Mouse (Mus musculus): ENCODE data around the gene Prpsap1. TPM values are rescaled to one million over a fixed set of nuclear protein-coding genes. Genes with fewer than 3 reads are reported as not detected.
"Not testable (repeated sequence)": the region's sequence is repeated elsewhere in the genome, so short reads cannot be mapped to it uniquely, and the experiment has no call there.

Gene Prpsap1
- total RNA-seq, 2 experiments from 2014 or later, result 12.3 to 12.5 TPM

- DNase-seq (ENCODE audit: low spot score), result no peak
Observed at GRCm38 (mm10) chr11:116430723-116431427, 63.1 kb downstream of the Prpsap1 start.

DNA sequence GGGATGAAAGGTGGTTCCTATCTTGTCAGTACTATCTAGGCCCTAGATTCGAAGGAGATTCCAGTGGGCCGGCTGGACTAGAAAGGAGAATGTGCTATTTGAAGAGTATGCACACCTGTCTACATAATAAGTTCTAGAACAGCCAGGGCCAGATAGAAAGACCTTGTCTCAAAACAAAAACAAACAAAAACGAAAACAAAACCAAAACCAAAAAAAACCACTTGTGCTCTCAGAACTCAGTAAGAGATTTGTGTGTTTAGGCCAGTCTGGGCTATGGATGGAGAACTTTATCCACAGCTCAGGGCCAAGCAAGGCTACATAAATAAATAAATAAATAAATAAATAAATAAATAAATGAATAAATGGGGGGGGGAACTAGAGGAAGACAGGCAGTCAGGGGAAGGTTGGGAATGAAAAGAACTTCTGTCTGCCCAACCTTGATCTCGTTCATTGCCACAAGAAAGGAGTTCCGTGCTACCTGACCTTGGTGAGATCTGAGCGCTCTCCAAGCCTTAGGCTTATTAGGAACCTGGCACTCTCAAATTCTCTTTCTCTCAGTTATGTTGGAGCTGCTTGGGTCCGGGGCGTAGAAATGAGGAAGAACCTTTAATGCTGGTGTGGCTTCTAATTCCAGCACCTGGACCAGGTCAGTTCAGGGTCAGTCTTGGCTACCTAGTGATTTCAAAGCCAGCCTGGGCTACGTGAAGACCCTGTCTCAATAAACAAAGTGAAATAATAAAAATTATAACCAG lies 64.0 kb downstream of the Prpsap1 start:
- no peak for DNase-seq (ENCODE audit: low spot score)

DNA sequence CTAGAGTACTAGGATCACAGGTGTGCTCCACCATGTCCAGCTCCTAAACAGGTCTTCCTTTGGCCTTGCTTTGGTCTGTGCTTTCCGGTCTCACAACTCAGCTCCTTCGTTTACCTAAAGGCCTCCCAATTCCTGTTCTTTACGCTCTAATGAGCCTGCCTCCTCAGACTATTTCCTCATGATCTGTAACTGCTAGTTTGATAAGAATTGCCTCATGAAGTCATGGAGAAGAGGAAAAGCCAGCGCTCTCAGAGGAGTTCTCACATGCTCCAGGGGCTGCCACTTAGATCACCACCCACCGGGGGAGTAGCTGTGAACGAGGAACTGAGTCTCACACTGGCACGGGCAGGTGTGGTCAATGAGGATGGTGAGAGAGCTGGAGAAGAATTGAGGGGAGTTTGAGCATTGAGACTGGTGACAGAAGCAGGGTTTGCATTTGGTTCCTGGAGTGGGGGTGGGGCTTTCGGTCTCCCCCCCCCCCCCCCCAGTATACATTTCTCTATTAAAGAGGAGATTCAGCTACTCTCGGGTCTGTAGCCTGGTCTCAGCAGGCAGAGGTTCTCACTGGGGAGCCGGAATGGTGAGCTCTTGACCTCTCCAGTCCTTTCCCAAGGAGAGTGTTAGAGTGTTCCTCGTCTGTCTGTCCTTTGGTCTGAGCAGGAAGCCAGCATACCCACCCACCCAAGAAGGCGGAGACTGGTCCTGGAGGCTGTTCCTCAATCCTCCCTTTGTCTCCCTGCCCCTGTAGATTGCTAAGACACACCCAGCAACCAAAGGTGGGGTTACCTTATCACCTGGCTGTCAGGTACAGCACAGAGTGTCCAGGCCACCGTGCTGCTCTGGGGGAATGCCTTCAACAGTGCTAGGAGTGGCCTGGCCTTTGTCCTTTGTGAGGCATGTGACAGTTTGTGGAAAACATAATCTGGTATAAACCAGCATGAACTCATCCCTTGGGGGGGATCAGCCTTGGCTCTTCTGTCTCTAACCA lies 64.8 kb downstream of the Prpsap1 start:
- DNase-seq (ENCODE audit: low spot score), result no peak

DNA sequence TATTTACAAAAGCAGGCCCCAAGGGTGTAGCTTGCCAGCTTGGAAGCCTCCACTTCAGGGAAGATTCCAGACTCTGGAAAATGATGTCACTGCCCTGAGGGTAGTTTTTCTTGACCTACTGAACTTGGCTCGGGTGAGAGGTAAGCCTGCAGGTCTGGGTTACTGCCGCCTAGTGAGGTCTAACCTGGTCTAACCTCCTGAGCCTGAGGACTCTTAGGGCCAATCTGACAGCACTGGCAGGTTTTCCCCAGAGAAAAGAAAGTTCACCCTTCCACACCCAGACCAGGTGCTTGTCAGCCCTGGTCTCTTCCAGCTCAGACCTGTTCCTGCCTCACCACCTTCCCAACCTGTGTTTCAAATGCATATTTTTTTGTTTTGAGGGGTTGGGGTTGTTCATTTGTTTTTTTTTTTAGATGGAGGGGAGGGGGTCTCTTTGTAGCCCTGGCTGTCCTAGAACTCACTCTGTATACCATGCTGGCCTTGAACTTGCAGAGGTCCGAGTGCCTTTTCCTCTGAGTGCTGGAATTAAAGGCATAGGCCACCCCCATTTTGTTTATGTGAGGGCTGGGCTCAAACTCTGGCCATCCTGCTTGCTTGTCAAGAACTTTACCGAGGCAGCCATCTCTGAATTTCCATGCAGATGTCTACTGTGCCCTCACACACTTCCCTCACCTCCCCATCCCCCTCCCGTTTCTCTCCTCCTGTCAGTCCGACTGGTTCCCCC lies 67.0 kb downstream of the Prpsap1 start:
- DNase-seq (ENCODE audit: low spot score), result no peak

- not testable (repeated sequence) for DNase-seq (ENCODE audit: low spot score)
Observed at GRCm38 (mm10) chr11:116426328-116426727, 67.7 kb downstream of the Prpsap1 start.

DNA sequence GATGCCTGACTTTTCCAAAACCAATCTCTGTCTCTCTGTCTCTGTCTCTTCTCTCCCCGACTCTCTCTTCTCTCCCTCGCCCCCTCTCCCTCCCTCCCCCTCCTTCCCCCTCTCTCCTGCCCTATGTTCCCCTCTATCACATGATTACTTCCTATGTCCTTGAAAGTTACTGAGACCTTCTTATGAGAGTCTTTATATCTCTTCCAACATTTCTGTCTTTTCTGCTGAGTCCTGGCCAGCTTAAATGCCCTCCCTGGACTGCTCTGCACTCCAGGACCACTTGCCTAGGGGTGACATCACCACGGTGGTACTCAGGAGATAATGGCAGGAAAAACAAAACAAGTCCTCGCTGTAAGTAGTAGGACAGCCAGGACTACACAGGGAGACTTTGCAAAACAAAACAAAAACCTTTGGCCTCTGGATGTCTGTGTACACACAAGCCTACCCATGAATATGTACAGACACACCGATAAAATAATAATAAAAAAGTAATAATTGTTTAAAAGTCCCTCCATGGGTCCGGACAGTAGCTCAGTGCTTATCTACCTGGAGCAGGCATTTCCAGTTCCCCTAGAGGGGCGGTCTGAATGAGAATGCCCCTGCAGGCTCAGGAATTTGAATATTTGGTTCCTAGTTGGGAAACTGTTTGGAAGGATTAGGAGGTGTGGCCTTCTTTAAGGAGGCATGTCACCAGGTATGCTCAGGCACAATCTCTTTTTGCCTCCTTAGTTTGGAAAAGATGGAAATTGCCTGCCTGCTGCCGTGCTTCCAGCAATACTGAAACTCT lies 69.2 kb downstream of the Prpsap1 start:
- DNase-seq (ENCODE audit: low spot score), result no peak

DNA sequence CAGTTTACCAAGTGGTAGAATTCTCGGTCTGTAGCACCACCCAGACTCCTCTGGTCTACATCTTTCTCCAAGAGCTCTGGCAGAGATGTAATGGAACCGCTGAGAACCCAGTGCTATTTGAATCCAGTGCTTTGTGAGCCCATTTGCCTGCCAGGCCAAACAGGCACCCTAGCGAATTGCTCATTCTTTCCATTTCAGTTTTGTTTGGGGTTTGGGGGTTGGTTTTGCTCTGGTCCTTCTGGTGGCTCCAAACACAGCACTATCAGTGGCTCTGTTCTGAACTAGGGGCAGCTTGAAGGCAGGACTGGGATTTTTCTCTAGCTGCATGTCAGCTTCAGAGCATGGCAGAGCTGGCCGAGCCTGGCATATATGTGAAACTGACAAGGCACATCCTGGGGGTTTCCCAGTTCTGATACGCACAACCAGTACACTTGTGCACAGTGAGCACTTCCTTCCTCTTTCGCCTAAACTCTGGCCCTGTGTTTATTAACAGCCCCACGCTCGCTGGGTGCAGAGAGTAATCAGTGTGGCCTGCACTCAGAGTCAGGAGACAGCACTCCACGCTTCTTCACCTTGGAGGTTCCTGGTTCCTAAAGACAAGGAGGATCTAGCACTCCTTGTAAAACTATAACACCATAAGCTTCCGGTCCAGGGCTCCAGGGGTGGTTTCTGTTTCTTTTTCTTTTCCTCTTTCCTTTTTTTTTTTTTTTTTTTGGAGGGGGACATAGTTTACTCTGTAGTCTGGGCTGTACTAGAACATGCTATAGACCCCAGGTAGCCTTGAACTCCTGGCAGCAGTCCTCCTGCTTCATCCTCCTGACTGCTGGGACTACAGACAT lies 70.0 kb downstream of the Prpsap1 start:
- DNase-seq (ENCODE audit: low spot score), result no peak

DNA sequence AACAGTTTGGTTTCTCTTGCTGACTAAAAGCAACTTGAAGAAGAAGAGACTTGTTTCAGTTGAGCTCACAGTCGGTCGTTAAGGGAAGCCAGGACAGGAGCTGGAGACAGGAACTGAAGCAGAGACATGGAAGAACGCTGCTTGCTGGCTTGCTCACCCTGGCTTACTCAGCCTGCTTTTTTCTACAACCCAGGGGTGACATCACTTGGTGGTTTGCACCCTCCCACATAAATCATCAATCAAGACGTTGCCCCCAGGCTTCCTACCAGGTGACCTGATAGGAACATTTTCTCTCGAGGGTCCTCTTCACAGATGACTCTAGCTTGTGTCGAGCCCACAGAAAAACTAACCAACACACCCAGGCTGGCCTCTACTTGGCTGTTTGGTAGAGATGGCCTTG lies 70.8 kb downstream of the Prpsap1 start:
- no peak for DNase-seq (ENCODE audit: low spot score)

- DNase-seq (ENCODE audit: low spot score), result no peak
Observed at GRCm38 (mm10) chr11:116422562-116422961, 71.4 kb downstream of the Prpsap1 start.

DNA sequence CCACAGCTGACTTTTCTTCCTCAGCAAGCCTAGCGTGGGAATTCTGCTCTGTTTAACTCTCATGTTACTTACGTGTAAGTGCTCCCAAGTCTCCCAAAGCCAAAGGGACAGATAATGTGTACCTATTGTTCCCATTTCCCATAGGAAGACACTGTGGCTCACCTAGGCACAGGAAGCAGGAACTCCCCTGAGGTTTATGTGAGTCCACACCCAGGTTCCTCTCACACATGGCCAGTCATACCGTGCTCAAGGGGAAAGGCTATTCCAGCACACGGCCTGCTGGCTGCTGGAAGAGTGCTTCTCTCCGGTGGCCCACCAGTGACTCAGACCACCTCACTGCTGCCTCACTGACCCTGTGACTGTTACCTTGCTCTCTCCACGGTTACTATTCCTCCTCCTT lies 72.9 kb downstream of the Prpsap1 start:
- no peak for DNase-seq (ENCODE audit: low spot score)

Other genes starting within 250 kb of the Prpsap1 start
- gene Srp68, start 220.0 kb downstream of the Prpsap1 start, total RNA-seq (2021), result 10 to 100 TPM; 82.5 to 88.8 TPM
- under 1 TPM in 1 of 2 experiments, not detected in 1; 0.19 TPM for gene Galr2, start 213.3 kb downstream of the Prpsap1 start, total RNA-seq (2021)
- 10 to 100 TPM; 69.0 to 86.7 TPM for gene Exoc7, start 187.0 kb downstream of the Prpsap1 start, total RNA-seq (2021)
- under 1 TPM in 1 of 2 experiments, not detected in 1; 0.14 TPM for gene Foxj1, start 158.8 kb downstream of the Prpsap1 start, total RNA-seq (2021)
- gene Rnf157, start 81.2 kb downstream of the Prpsap1 start, total RNA-seq (2021), result 10 to 100 TPM; 24.2 to 27.5 TPM
- gene Ubald2, start 60.1 kb downstream of the Prpsap1 start, total RNA-seq (2021), result 10 to 100 TPM; 32.1 to 45.8 TPM
- not detected for gene Qrich2, start 28.0 kb downstream of the Prpsap1 start, total RNA-seq (2021)
- under 1 TPM; 0.80 to 0.88 TPM for gene Sphk1, start 36.7 kb upstream of the Prpsap1 start, total RNA-seq (2021)
- 10 to 100 TPM; 22.9 to 25.2 TPM for gene Ube2o, start 87.2 kb upstream of the Prpsap1 start, total RNA-seq (2021)
- not detected for gene Aanat, start 92.2 kb upstream of the Prpsap1 start, total RNA-seq (2021)
- 10 to 100 TPM; 11.2 to 11.9 TPM for gene Rhbdf2, start 132.8 kb upstream of the Prpsap1 start, total RNA-seq (2021)
- gene Prcd, start 159.3 kb upstream of the Prpsap1 start, total RNA-seq (2021), result under 1 TPM; 0.34 to 0.50 TPM
- gene Cygb, start 160.1 kb upstream of the Prpsap1 start, total RNA-seq (2021), result 10 to 100 TPM; 10.5 to 15.0 TPM